Mouse (Mus musculus) lung, postnatal 0 days (tissue): Measurements from ENCODE around the gene Rho.

ENCODE experiments used
- CTCF ChIP-seq: IDR thresholded peaks from 2 replicates; pipeline ENCODE4 v1.5.1; 2016; ENCODE audit warnings: antibody characterized with exemption, mild to moderate bottlenecking
- EP300 ChIP-seq: IDR thresholded peaks from 2 replicates; pipeline ENCODE4 v1.6.1; 2016; ENCODE audit warnings: antibody characterized with exemption, mild to moderate bottlenecking, control low read depth

DNA sequence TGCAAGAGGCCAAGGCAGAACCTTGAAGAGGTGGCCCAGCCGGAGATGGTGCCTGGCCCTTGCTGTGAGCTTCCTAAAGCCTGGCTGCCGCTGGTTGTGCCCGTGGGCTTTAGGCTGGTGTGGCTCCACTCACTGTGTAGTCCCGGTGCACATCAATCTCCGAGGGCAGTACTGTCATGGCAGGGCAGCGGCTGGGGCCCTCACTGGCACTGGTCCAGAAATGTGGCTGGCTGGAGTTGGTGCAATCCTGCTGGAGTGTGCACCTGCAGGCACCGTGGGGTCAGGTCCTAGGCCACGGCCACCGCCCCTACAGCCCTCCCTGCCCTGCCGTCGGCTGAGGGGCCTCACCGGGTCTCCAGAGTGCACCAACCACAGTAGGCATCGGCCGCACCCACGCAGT, 46.3 kb downstream of the Rho start:
- no peak for TF ChIP-seq CTCF
- no peak for TF ChIP-seq EP300
